ENCODE assay signal across 8 mouse cellular contexts in the genomic region with DNA sequence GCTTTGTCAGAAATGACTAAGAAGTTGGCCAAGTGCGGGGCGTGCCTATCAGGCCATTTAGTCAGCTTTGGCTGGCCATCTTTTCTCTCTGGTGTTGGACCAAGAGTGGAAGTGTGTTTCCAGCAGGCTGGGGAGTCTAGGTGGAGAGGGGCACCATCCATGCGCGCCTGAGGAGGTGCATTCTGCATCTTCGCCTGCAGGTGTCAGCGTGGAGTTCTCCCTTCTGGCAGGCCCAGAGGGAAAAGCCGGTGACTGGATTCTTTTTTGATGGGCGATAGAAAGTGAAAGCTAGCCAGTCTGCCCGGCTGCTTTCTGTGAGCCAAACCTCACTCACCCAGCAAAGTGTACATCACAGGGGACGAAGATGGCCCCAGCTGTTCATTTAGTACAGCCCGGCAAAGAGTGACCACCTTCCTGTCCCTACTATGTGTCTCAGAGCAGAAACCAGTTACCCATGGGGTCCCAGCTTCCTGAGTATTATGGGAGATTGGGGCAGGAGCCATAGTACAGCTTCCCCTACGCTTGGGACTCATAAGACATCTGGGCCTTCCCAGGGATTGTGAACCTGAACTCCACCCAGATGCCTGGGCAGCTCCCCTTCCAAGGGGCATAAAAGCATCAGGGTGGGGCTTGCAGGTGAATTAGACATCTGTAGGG.
DNase-seq lines count a peak whose midpoint lies in the region; ATAC-seq lines count a peak whose summit lies in the region.

No protein-coding gene starts in this region.

- peak; percentile 79 for DNase-seq in ZHBTc4 (ENCODE audit: low read depth, low spot score)
- DNase-seq in gastrocnemius, adult 8-10 months (ENCODE audit: low spot score in 2 of 2): peak; percentile 71 to 75
- peak; percentile 41 for DNase-seq in hindlimb bud, embryonic 11.5 days (ENCODE audit: extremely low spot score, low read depth, low spot score)
- peak; percentile 69 to 83 for DNase-seq in left cerebral cortex, adult 18-20 months (ENCODE audit: low spot score in 2 of 2)
- peak; percentile 89 to 91 for DNase-seq in lung, postnatal 4 days
- peak; percentile 89 for DNase-seq in retina, embryonic 14.5 days (ENCODE audit: low spot score)
- DNase-seq in thymus, postnatal 36 days: peak; percentile 91 to 93

- ATAC-seq in common myeloid progenitor, adult 5-6 weeks (replicated peaks; ENCODE audit: low read depth, poor library complexity, severe bottlenecking): peak; percentile 97

Comparison
In these comparisons a context has a peak if more than half of its experiments do, and no peak if none do; other contexts are left out.
1. Peak in every context shown above with its lines: DNase-seq and ATAC-seq.
2. DNase-seq: peak in every context shown above with its lines; median percentile 92 in thymus, postnatal 36 days; 90 in lung, postnatal 4 days; 89 in retina, embryonic 14.5 days; 79 in ZHBTc4; 76 in left cerebral cortex, adult 18-20 months; 73 in gastrocnemius, adult 8-10 months; 41 in hindlimb bud, embryonic 11.5 days.